Mouse (Mus musculus) effector memory CD4-positive, alpha-beta T cell, adult 7 months (primary cell): ENCODE data around the gene Gm973. TPM values are rescaled to one million over a fixed set of nuclear protein-coding genes. Genes with fewer than 3 reads are reported as not detected.

ENCODE experiments used
- polyA plus RNA-seq: library from polyadenylated mRNA; unstranded; fragments of 100-300 nt; shearing (Covaris generic); gene quantifications from one replicate; pipeline ENCODE4 v1.2.1, GENCODE M21; 2017

Gene Gm973
- polyA plus RNA-seq, result 0.89 TPM

DNA sequence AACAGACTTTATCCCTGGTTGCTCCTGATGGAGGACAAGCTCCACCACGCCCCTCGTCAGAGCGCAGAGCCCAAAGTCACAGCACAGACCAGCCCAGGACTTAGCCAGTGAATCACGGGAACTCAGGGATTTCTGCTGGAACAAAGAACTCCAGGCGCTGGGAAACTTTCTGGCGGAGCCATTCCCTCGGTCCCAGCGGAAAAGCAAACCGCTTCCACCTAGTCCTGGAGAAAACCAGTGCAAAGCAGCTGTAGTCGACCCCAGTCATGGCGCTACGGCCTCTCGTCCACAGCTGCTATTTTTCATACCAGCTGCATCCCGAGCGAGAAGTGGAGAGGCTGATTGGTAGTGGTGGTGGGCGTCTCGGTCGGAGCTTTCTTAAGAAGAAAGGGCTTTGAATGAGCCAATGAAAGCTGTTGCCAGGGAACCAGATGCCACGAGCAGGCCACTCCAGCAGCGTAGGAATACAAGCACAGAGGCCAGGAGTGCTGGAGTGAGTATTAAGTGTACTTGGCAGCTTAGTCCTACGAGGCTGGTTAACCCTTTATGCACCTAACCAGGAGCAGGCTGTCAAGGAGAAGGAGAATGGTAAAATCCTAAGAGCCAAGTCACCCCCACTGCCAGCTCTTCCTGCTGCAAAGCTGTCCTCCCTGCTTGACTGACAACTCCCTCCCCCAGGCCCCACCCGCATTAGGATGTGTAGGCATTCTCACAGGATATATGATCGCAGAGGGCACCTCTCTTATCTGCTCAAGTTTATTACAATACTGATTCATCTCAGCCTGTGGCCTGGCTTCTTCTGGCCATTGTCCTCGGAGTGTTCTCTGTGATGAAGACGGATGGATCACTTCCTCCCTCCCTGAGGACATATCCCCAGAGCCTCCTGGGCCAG is at the start of gene Gm973:
Gene Gm973 (plus strand): TSS at position 239 of the 892 bp plus-strand sequence.

DNA sequence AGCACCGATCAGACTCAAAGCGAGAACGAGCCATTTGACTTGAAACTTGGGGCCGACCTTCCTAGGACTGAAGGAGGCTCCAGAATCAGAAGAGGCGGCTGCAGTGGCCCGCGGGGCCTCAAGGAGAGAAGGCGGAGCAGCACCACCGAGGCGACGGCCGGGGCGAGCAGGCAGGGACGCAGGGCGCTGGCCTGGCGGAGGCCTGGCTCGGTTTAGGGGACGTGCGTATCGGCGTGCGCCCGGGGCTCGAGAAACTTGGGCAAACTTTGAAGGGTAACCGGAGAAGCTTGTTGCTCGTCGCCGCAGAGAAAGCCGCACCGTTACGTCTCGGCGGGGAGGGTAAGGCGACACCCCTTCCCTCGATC is 33.8 kb upstream of the Gm973 start, which contains the start of gene Fzd7:
Gene Fzd7 (plus strand): TSS at position 94 of the 365 bp plus-strand sequence.

GRCm38 (mm10) chr1:59670641-59671168 is 154.6 kb downstream of the Gm973 start, which contains the start of gene Sumo1:
Sumo1 (minus strand) TSS chr1:59670834.

DNA sequence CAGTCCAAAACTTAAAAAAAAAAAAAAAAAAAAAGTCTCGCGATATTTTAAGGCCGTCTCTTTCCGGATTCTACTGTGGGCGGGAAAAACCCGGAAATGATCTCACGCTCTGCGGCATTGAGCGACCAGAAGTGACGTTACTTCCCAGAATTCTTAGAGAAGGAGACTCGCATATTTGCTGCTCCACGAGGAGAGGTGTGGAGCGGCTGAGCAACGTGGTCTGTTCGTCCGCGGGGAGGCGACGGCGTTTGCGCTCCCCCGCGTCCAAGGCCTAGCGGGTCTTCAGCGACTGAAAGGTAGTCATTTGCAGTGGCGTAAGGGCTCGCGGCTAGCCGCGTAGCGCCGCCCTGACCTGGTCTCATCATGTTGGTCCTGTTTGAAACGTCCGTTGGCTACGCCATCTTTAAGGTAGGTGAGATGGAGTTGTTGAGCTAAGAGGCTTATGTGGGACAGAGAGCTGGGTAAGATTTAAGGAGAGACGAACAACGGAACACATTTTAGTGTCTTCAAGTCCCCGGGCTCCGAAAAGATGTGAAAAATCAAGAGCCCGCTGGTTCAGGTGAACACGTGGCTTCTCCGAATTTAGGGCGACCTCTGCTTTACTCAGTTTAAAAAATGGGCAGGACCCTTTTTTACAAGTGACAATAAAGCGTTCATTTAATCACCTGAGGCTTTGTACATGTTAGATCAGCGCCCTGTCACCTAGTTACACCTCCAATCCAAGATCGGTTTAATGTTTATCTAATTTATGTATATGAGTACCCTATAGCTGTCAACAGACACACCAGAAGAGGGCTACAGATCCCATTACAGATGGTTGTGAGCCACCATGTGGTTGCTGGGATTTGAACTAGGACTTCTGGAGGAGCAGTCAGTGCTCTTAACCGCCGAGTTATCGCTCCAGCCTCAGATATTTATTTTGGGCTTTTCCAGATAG is 169.0 kb downstream of the Gm973 start, which contains the start of gene Nop58:
Gene Nop58 (plus strand): TSS at position 153 of the 937 bp plus-strand sequence.

Other genes starting within 250 kb of the Gm973 start
- not detected for gene Fzd7, start 33.8 kb upstream of the Gm973 start, polyA plus RNA-seq
- 390 TPM for gene Sumo1, start 154.6 kb downstream of the Gm973 start, polyA plus RNA-seq
- 260 TPM for gene Nop58, start 168.7 kb downstream of the Gm973 start, polyA plus RNA-seq
- gene Bmpr2, start 247.1 kb downstream of the Gm973 start, polyA plus RNA-seq, result 0.41 TPM